Mouse (Mus musculus) cortical plate, adult 2 months (tissue): ENCODE results near the gene Gdf1. TPM values are rescaled to one million over a fixed set of nuclear protein-coding genes. Genes with fewer than 3 reads are reported as not detected.

Experiments used
- H3K27ac ChIP-seq: fragments of 200-500 bp; 2 replicates; pipeline ENCODE4 v1.5.1; 2012; ENCODE audit warnings: low read length, control low read depth, inconsistent platforms; ENCODE audit not compliant: insufficient read depth
- H3K4me1 ChIP-seq: fragments of 200-500 bp; 2 replicates; pipeline ENCODE4 v1.6.1; 2011; ENCODE audit warnings: low read length; ENCODE audit not compliant: control insufficient read depth, insufficient read depth
- H3K4me3 ChIP-seq: fragments of 200-500 bp; 2 replicates; pipeline ENCODE4 v1.5.1; 2011; ENCODE audit warnings: mild to moderate bottlenecking, low read length, control low read depth; ENCODE audit not compliant: insufficient read depth
- CTCF ChIP-seq: fragments of 200-500 bp; IDR thresholded peaks from 2 replicates; pipeline ENCODE4 v1.5.1; 2011; ENCODE audit warnings: mild to moderate bottlenecking, control low read depth, low read length; ENCODE audit not compliant: insufficient read depth; ENCODE audit errors: extremely low read depth
- POLR2A ChIP-seq: fragments of 200-500 bp; IDR thresholded peaks from 2 replicates; pipeline ENCODE4 v1.6.1; 2011; ENCODE audit warnings: mild to moderate bottlenecking, low read length, control low read depth; ENCODE audit not compliant: insufficient read depth; ENCODE audit errors: extremely low read depth
- polyA plus RNA-seq: library from polyadenylated mRNA; depleted of rRNA; stranded (reverse); fragments of >200 nt; gene quantifications from 2 replicates; pipeline ENCODE4 v1.2.3, GENCODE M21; 2012

The Gdf1 gene
- polyA plus RNA-seq, 1 experiment, result 42.7 TPM

DNA sequence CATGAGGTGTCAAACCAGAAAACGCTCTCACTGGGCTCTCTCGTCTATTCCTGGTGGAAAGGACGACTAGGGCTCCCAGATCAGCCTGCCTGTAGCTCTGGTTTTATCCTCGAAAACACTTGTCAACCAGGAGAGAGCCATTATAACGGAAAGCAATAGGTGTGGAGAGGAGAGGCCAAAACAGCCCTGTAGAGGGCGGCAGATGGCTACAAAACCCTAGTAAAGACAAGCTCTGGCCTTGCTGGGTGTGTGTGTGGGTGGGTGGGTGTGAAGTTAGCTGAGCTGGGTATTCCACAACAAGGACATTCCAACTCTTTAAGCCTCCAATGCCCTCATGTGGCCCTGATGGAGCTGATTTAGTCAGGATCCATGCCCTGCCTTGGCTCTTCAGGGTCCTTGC lies 14.1 kb downstream of the Gdf1 start:
- Histone ChIP-seq H3K4me3 (no peak overlapping the region), H3K4me1 (no peaks in the 10 kb centered on the region), H3K27ac (no peak overlapping the region)
- TF ChIP-seq POLR2A, result no peak
- TF ChIP-seq CTCF, result peak; percentile 64

DNA sequence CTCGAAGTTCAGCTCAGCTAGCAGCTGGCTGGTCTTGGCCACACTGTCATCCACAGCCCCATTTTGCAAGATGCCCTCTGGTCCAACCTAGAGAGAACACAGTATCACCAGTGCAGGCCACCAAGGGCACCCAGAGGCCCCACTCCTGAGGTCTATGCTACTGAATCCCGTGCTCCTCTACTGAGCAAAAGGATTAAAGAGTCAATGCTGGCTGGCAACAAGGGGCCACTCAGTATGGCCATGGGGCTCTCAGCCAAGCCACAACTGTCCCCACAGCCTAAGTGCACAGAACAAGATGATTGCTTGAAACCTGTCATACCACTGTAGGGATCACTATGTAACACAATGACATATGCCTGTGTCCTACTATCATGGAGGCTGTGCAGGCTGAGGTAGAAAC lies 14.7 kb downstream of the Gdf1 start:
- Histone ChIP-seq H3K4me1 (no peaks in the 10 kb centered on the region), H3K4me3 (no peak overlapping the region), H3K27ac (no peak overlapping the region)
- no peak for TF ChIP-seq CTCF
- no peak for TF ChIP-seq POLR2A

DNA sequence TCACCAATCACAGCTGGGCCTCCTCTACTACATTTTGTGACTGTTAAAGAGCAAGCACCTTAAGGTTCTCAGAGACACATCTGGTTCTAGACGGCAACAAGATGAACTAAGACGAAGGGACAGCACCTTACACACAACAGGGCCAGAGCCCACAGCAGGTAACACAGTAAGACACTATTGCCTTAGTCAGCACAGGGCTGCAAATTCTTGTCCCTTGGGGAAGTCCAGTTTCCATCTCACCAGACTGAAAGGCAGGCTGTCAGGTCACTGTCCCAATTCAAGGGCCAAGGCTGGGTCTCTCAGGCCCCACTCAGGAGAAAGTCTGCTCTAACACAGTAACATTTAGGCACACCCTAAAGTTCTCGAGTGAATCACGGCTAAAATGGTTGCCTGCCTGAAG lies 17.8 kb downstream of the Gdf1 start:
- H3K27ac ChIP-seq, result no peak overlapping the region

DNA sequence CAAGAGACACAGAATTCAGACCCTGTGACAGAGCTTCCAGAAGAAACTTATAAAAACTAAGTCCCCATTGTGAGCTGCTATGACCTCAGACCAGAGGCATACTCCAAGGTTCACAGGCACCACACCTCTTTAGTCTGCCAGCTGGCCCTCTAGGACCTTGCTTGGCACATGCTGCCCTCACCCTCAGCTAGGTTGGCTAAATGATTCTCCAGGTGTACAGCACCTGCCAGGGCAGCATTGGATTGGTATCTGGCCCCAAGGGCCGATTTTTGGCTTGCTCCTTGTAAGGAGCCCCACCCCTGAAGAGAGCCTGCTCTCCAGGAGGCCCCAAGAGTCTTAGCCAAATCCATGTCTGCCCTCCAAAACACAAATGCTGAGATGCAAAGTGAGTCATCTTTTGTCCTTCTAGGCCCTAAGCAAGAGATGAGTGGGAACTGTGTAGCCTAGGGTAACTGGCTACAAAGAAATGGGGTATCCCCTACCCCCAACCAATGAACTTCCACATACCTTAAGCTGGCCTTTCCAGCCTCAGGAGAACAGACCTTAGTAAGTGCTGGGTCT lies 18.3 kb downstream of the Gdf1 start:
- peaks cover 6% of the 10 kb centered on the region; the same call in 1 of the 2 replicates for H3K4me1 ChIP-seq
- H3K27ac ChIP-seq, result no peak overlapping the region
- TF ChIP-seq CTCF (no peak), POLR2A (no peak)
- H3K4me3 ChIP-seq, result no peak overlapping the region

More for the DNA sequence above, 17.8 kb downstream of the Gdf1 start:
- no peak overlapping the region for H3K4me3 ChIP-seq
- TF ChIP-seq POLR2A (no peak), CTCF (no peak)
- peaks cover 6% of the 10 kb centered on the region; the same call in 1 of the 2 replicates for H3K4me1 ChIP-seq

DNA sequence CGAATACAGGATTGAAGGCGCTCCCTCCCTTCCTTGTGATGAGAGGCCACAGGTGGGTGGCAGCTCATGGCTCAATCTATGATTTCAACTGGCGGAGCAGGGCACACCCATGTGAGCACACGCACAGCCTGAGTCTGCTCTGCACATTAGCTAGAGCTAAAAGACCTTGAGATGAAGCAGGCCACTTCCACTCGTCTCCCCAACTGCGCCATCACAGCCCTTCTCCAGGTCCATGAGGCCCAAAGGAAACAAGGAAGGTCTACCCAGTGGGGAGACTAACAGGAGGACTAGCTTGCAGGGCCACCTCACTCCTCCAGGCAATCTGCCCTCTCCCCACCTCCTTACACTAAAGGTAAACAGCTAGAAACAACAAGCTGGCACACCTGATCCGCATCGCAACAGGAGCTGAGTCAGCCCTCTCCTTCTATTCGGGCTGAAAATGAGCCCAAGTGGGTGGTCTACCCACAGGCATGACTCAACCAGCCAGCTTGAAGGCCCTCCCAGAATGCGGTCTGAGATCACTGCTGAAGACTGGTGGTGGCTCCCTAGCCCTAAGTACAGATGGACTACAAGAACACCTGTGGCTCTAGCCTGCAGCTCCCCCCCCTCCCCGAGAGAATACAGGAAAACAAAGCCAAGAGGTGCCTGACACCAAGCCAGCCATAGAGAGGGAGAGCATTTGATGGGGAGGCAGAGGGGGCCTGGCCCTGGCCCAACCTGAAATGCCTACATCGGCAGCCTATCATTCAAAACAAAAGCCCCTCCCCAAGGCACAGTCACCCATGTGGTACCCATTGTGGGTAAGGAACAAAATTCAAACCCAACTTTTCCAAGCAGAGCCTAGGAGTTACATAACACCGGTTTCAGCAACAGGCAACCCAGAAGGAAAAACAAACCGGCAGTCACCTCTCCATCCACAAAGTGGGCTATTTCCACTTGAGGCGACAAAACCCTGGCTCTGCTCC lies 21.7 kb downstream of the Gdf1 start:
- TF ChIP-seq CTCF (no peak), POLR2A (no peak)
- Histone ChIP-seq H3K27ac (no peak overlapping the region), H3K4me3 (peak overlapping the region; percentile 40), H3K4me1 (peaks cover 6% of the 10 kb centered on the region; the same call in 1 of the 2 replicates)

DNA sequence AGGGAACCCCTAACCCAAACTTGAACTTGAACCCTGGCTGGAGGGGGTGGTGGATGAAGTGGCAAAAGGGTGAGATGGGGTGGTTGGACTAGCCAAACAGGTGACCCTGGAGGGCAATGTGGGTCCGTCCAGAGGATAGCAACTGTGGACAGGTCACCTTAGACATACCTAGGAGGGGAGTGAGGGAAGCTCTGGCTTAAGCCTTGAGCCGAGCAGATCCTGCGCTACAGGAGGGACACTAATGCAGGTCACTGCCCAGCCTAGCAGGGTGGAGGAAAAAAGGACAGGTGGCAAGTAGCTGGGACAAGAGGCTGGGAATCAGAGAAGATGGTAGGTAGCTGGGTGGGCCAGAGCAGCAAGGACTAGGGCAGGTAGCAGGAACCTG lies 22.4 kb downstream of the Gdf1 start:
- Histone ChIP-seq H3K27ac (no peak overlapping the region), H3K4me3 (peak overlapping the region; percentile 40), H3K4me1 (peaks cover 6% of the 10 kb centered on the region; the same call in 1 of the 2 replicates)
- TF ChIP-seq POLR2A, result no peak
- TF ChIP-seq CTCF, result no peak

DNA sequence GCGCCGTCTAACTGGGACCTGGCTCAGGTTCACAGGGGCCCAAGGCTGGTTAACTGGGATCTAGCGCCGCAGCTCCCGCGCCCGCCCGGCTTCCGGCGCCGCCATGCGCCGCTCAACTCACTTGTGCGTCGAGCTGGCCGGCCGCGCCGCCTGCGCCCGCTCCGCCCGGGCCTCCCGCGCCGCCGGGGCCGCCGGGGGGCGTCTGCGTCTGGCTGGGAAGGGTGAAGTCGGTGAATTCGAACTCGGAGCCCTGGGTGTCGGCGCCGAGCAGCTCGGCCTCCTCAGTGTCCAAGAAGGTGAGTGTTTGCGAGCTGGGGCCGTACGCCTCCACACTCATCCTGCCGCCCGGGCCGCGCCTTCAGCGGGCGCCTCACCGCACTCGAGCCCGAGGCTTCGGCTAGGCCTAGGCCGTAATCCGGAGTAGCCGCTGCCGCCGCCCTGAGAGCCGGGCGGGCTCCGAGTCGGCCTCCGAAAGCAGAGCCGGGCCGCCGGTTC lies 23.1 kb downstream of the Gdf1 start:
- peak overlapping the region; percentile 40 for H3K4me3 ChIP-seq
- TF ChIP-seq CTCF (no peak), POLR2A (no peak)
- H3K4me1 ChIP-seq, result peaks cover 6% of the 10 kb centered on the region; the same call in 1 of the 2 replicates
- H3K27ac ChIP-seq, result no peak overlapping the region

DNA sequence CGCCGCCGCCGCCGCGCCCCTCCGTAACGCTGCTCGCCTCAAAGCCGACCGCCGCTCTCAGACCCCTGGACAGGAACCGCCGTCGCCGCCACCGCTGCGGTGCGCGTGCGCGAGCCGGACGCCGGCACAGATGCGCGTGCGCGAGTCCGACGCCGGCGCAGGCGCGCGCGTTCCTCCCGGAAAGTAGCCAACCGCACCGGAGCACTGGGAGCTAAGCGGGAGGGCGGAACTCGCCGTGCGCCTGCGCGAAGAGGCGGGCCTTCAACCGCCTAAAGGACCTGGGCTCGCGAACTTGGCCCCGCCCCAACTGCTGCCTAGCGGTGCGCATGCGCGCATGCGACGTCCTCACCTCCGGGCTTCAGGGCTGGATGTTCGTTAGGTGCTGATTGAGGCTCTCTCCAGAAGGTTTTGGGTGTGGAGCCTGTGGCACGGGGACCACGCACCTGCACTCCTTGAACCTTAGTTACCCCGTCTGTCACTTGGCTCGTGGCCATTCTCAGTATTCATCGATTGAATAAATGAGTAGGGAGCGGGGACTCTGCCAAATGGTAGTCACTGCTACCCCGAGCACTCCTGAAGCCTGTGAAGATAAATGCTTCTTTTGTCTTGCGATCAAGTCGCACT lies 23.7 kb downstream of the Gdf1 start, which contains the start of gene Upf1:
Gene Upf1, minus strand, starts transcription at position 85 of the 624 bp plus-strand sequence.
- Histone ChIP-seq H3K4me3 (peak within 1 kb of the TSS; percentile 40), H3K4me1 (peaks cover 6% of the 10 kb centered on the region; the same call in 1 of the 2 replicates), H3K27ac (peak within 1 kb of the TSS; percentile 26; the same call in 1 of the 2 replicates)
- TF ChIP-seq CTCF, result no peak
- peak; percentile 97 for TF ChIP-seq POLR2A

DNA sequence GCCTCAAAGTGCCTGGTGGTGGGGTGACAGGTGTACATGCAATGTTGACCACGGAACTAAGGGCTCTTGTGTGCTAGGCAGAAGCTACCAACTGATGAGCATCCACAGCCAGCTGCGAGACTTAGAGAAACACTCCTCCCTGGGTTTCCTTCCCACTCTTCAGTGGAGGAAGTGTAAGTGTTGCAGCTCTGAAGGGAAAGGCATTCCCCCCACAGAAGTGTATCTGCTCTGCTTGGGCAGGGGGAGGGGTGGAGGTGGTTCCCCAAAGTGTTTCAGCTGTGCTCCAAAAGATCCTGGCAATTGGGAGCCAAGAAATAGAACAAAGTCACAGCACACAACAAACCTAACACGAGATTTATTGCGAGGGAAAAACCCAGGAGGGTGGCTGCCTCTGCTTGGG lies 24.4 kb downstream of the Gdf1 start:
- Histone ChIP-seq H3K4me3 (peak overlapping the region; percentile 40; the same call in 1 of the 2 replicates), H3K27ac (no peak overlapping the region), H3K4me1 (peaks cover 6% of the 10 kb centered on the region; the same call in 1 of the 2 replicates)
- TF ChIP-seq CTCF (no peak), POLR2A (0 out of 2 replicates have a peak, but pooled peaks have one; percentile 42)
